Mouse (Mus musculus) right cerebral cortex, adult 18-20 months (tissue): Measurements from ENCODE around the gene Lbhd1.
A peak's percentile ranks its signal among the peaks of the same experiment; 100 is the strongest.

Source experiments
- DNase-seq: peaks from one replicate; pipeline ENCODE4 v3.0.0; 2022; ENCODE audit warnings: mixed read lengths

Lbhd1 gene

GRCm38 (mm10) chr19:8919684-8920072, 36.1 kb downstream of the Lbhd1 start:
- DNase-seq, result no peak

- peak; percentile 96 for DNase-seq
Measured at GRCm38 (mm10) chr19:8920073-8920736, 36.7 kb downstream of the Lbhd1 start, which contains the start of gene B3gat3. Gene B3gat3 (plus strand): TSS chr19:8920374.

DNA sequence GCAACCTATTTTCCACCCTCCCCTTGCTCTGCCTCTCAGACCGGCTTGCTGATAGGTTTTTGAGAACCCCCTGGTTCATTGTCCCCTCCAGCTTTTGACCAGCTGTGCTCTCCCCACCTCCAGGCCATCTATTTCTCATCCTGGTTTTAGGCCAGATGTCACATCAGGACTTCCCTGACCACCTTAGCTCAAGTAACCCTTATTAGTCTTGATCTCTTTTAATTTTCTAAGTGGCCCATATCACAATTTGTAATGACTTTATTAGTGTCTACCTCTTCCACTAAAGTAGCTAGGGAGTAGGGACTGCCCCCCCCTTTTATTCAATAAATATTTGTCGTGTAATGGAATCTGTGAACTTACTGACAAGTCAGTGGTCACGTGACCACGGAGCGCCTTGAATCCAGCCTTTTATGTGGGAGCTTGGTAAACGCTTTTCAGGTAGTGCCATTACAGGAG, 37.3 kb downstream of the Lbhd1 start:
- DNase-seq, result no peak

GRCm38 (mm10) chr19:8921741-8922140, 38.2 kb downstream of the Lbhd1 start:
- no peak for DNase-seq

- peak; percentile 25 for DNase-seq
Measured at GRCm38 (mm10) chr19:8926766-8927165, 43.2 kb downstream of the Lbhd1 start.

GRCm38 (mm10) chr19:8927891-8928525, 44.5 kb downstream of the Lbhd1 start:
- no peak for DNase-seq

GRCm38 (mm10) chr19:8928689-8929223, 45.2 kb downstream of the Lbhd1 start:
- no peak for DNase-seq

GRCm38 (mm10) chr19:8929224-8930088, 45.9 kb downstream of the Lbhd1 start, which contains the start of the genes Rom1 and Eml3:
Gene Rom1 (minus strand): TSS chr19:8929356.
Gene Eml3 (plus strand): TSS chr19:8929552.
- no peak for DNase-seq

GRCm38 (mm10) chr19:8930117-8930516, 46.6 kb downstream of the Lbhd1 start:
- DNase-seq, result no peak

GRCm38 (mm10) chr19:8930771-8931170, 47.2 kb downstream of the Lbhd1 start:
- no peak for DNase-seq

GRCm38 (mm10) chr19:8936736-8937135, 53.2 kb downstream of the Lbhd1 start:
- DNase-seq, result no peak

DNA sequence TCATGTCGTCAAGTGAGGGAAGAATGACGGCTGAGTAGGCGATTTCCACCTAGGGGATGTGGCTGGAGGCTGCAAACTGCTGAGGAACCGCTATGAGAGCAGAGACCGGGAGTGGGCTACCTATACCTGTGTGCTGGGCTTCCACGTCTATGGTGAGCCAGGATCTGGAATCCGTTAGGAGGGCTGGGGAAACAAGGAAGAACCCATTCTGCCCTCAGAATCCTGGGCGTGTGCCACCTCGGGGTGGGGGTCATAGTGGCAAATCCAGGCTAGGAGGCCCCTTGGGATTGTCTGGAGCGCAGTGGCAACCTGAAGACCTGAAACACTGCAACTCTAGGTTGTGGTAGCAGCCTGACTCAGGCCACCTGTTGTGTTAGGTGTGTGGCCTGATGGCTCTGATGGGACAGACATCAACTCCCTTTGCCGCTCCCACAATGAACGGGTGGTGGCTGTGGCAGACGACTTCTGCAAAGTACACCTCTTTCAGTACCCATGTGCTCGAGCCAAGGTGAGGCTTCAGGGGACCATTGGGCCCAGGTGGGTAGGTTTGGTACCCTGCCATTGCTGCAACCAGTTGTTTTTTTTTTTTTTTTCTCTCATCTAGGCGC, 57.1 kb downstream of the Lbhd1 start:
- DNase-seq, result no peak

GRCm38 (mm10) chr19:8941136-8941514, 57.6 kb downstream of the Lbhd1 start:
- DNase-seq, result no peak

- peak; percentile 94 for DNase-seq
Measured at GRCm38 (mm10) chr19:8941515-8942217, 58.1 kb downstream of the Lbhd1 start, which contains the start of gene Mta2. Gene Mta2 (plus strand): TSS chr19:8941875.
